Mouse (Mus musculus) neural tube, embryonic 11.5 days (tissue): Measurements from ENCODE around the gene Upf3a. TPM values are rescaled to one million over a fixed set of nuclear protein-coding genes. Genes with fewer than 3 reads are reported as not detected.

ENCODE experiments used
- ATAC-seq: fragments of 200-750 bp; cut with Nextera tagmentation; 2 replicates; pipeline ENCODE4 v1.8.0; 2017; ENCODE audit warnings: moderate number of reproducible peaks, mild to moderate bottlenecking, moderate TSS enrichment, moderate library complexity; ENCODE audit not compliant: insufficient read depth, low FRiP score, low TSS enrichment
- DNase-seq: peaks from one replicate; pipeline ENCODE4 v3.0.0-alpha.2; 2015; ENCODE audit warnings: low spot score
- H3K27ac ChIP-seq: fragments of 300-500 bp; sonication (generic); 2 replicates; pipeline ENCODE4 v1.5.1; 2014; ENCODE audit warnings: low read depth, mild to moderate bottlenecking, low read length
- H3K27me3 ChIP-seq: fragments of 300-500 bp; sonication (generic); 2 replicates; pipeline ENCODE4 v1.6.1; 2014; ENCODE audit warnings: mild to moderate bottlenecking, low read length, mixed read lengths; ENCODE audit not compliant: control insufficient read depth, insufficient read depth
- H3K36me3 ChIP-seq: fragments of 300-500 bp; sonication (generic); 2 replicates; pipeline ENCODE4 v1.6.1; 2014; ENCODE audit warnings: mild to moderate bottlenecking, low read length, moderate library complexity, mixed read lengths; ENCODE audit not compliant: control insufficient read depth, insufficient read depth
- H3K4me1 ChIP-seq: fragments of 300-500 bp; sonication (generic); 2 replicates; pipeline ENCODE4 v1.6.1; 2014; ENCODE audit warnings: low read length, mixed read lengths; ENCODE audit not compliant: control insufficient read depth, insufficient read depth
- H3K4me2 ChIP-seq: fragments of 300-500 bp; sonication (generic); 2 replicates; pipeline ENCODE4 v1.6.1; 2014; ENCODE audit warnings: low read depth, mild to moderate bottlenecking, moderate library complexity
- H3K4me3 ChIP-seq: fragments of 300-500 bp; sonication (generic); 2 replicates; pipeline ENCODE4 v1.5.1; 2014; ENCODE audit warnings: low read depth, low read length
- H3K9ac ChIP-seq: fragments of 300-500 bp; sonication (generic); 2 replicates; pipeline ENCODE4 v1.6.1; 2014; ENCODE audit warnings: mild to moderate bottlenecking, low read length
- H3K9me3 ChIP-seq: fragments of 300-500 bp; sonication (generic); 2 replicates; pipeline ENCODE4 v1.6.1; 2016; ENCODE audit warnings: low read length; ENCODE audit not compliant: control insufficient read depth
- WGBS: fragments of 180-500 bp; shearing (Covaris S2); extraction: QIAGEN DNeasy Blood & Tissue Kit; methylation state at CpG from one replicate; pipeline ENCODE4 v1.1.7; 2014; 5-methylcytosine and 5-hydroxymethylcytosine counted together
- polyA plus RNA-seq: library from polyadenylated mRNA; unstranded; fragments of >200 nt; fragmentation: Nextera tagmentation; extraction: Ambion mirVana; gene quantifications from 2 replicates; pipeline ENCODE4 v1.2.1, GENCODE M21; 2014

The Upf3a gene
- polyA plus RNA-seq, 1 experiment from 2014 or later: 38.8 TPM

GRCm38 (mm10) chr8:13757805-13758727 lies 27.3 kb upstream of the Upf3a start:
- H3K9me3 ChIP-seq: no peaks in the 10 kb centered on the region
- no peaks in the 10 kb centered on the region for H3K27me3 ChIP-seq
- H3K27ac ChIP-seq: 0 out of 2 replicates have a peak overlapping the region, but pooled peaks have one; percentile 7
- peak; percentile 43 for DNase-seq
- peak overlapping the region; percentile 90 for H3K9ac ChIP-seq
- H3K4me1 ChIP-seq: peaks cover 6% of the 10 kb centered on the region
- WGBS: under 1% methylated on average over 34 of the region's 38 CpGs
- peak; percentile 68; the same call in 1 of the 2 replicates for ATAC-seq
- H3K36me3 ChIP-seq: peaks cover 4% of the 10 kb centered on the region; the same call in 1 of the 2 replicates
- H3K4me3 ChIP-seq: peak overlapping the region; percentile 99
- H3K4me2 ChIP-seq: peak overlapping the region; percentile 89

- Histone ChIP-seq H3K27ac (no peak overlapping the region), H3K4me1 (no peaks in the 10 kb centered on the region), H3K9me3 (no peaks in the 10 kb centered on the region; the same call in 1 of the 2 replicates), H3K27me3 (no peaks in the 10 kb centered on the region), H3K4me2 (no peak overlapping the region), H3K36me3 (peaks cover 33% of the 10 kb centered on the region), H3K4me3 (no peak overlapping the region), H3K9ac (no peak overlapping the region)
- ATAC-seq (no peak), DNase-seq (no peak)
- 91% methylated on average over 11 of the region's 11 CpGs for WGBS
These were observed 16.2 kb upstream of the Upf3a start for GRCm38 (mm10) chr8:13769206-13769605.

GRCm38 (mm10) chr8:13780536-13780935 lies 4.9 kb upstream of the Upf3a start:
- WGBS: 88% methylated on average over 3 of the region's 3 CpGs
- Histone ChIP-seq H3K4me2 (no peak overlapping the region), H3K27ac (no peak overlapping the region), H3K9me3 (no peaks in the 10 kb centered on the region), H3K36me3 (peaks cover 10% of the 10 kb centered on the region), H3K27me3 (no peaks in the 10 kb centered on the region), H3K4me3 (no peak overlapping the region), H3K9ac (no peak overlapping the region), H3K4me1 (peaks cover 4% of the 10 kb centered on the region; the same call in 1 of the 2 replicates)
- DNase-seq (no peak), ATAC-seq (no peak)

GRCm38 (mm10) chr8:13785764-13786299 lies 417 bp downstream of the Upf3a start:
- H3K4me2 ChIP-seq: peak overlapping the region; percentile 62
- DNase-seq: peak; percentile 99
- peak overlapping the region; percentile 98 for H3K27ac ChIP-seq
- no peaks in the 10 kb centered on the region for H3K9me3 ChIP-seq
- peaks cover 6% of the 10 kb centered on the region; the same call in 1 of the 2 replicates for H3K4me1 ChIP-seq
- peaks cover 4% of the 10 kb centered on the region; the same call in 1 of the 2 replicates for H3K36me3 ChIP-seq
- H3K9ac ChIP-seq: peak overlapping the region; percentile 95
- peak; percentile 91 for ATAC-seq
- peak overlapping the region; percentile 59 for H3K4me3 ChIP-seq
- no peaks in the 10 kb centered on the region for H3K27me3 ChIP-seq
- 0% methylated on average over 34 of the region's 47 CpGs for WGBS

- DNase-seq: no peak
- Histone ChIP-seq H3K4me2 (no peak overlapping the region), H3K36me3 (peaks cover 4% of the 10 kb centered on the region; the same call in 1 of the 2 replicates), H3K9ac (no peak overlapping the region), H3K27me3 (no peaks in the 10 kb centered on the region), H3K9me3 (no peaks in the 10 kb centered on the region), H3K4me3 (no peak overlapping the region), H3K4me1 (peaks cover 5% of the 10 kb centered on the region; the same call in 1 of the 2 replicates), H3K27ac (no peak overlapping the region)
- no peak for ATAC-seq
- 94% methylated on average over 8 of the region's 8 CpGs for WGBS
These were observed 4.2 kb downstream of the Upf3a start for GRCm38 (mm10) chr8:13789606-13790005.

GRCm38 (mm10) chr8:13793097-13793745 lies 7.8 kb downstream of the Upf3a start:
- 81% methylated on average over 8 of the region's 8 CpGs for WGBS
- Histone ChIP-seq H3K27me3 (no peaks in the 10 kb centered on the region), H3K4me3 (no peak overlapping the region), H3K9ac (no peak overlapping the region), H3K4me1 (no peaks in the 10 kb centered on the region), H3K9me3 (no peaks in the 10 kb centered on the region), H3K36me3 (peaks cover 13% of the 10 kb centered on the region), H3K27ac (no peak overlapping the region), H3K4me2 (no peak overlapping the region)
- DNase-seq (no peak), ATAC-seq (no peak)

GRCm38 (mm10) chr8:13793746-13794101 lies 8.3 kb downstream of the Upf3a start:
- WGBS: 77% methylated on average over 11 of the region's 11 CpGs
- ATAC-seq (no peak), DNase-seq (no peak)
- Histone ChIP-seq H3K4me3 (no peak overlapping the region), H3K9me3 (no peaks in the 10 kb centered on the region), H3K4me1 (no peaks in the 10 kb centered on the region), H3K27ac (no peak overlapping the region), H3K4me2 (no peak overlapping the region), H3K9ac (no peak overlapping the region), H3K27me3 (no peaks in the 10 kb centered on the region), H3K36me3 (peaks cover 15% of the 10 kb centered on the region)

- no peaks in the 10 kb centered on the region for H3K9me3 ChIP-seq
- DNase-seq (no peak), ATAC-seq (no peak)
- no peak overlapping the region for H3K27ac ChIP-seq
- H3K4me2 ChIP-seq: no peak overlapping the region
- H3K4me3 ChIP-seq: no peak overlapping the region
- H3K4me1 ChIP-seq: no peaks in the 10 kb centered on the region
- peaks cover 11% of the 10 kb centered on the region for H3K36me3 ChIP-seq
- no peak overlapping the region for H3K9ac ChIP-seq
- WGBS: 92% methylated on average over 5 of the region's 5 CpGs
- H3K27me3 ChIP-seq: no peaks in the 10 kb centered on the region
These were observed 12.3 kb downstream of the Upf3a start for GRCm38 (mm10) chr8:13797676-13798075.
